Mouse (Mus musculus): ENCODE measurements around the gene Sema3b.
A peak's percentile ranks its signal among the peaks of the same experiment; 100 is the strongest.

GRCm38 (mm10) chr9:107590058-107590772, 18.8 kb downstream of the Sema3b start:
- TF ChIP-seq CTCF (IDR thresholded peaks at IDR 0.05; ENCODE audit: low read depth) (peak; percentile 63), EP300 (IDR thresholded peaks at IDR 0.05; ENCODE audit: low read depth) (no peak)

All from liver, embryonic 14.5 days (tissue).